ENCODE assay signal across 11 mouse cellular contexts in genomic region chr1:77511372-77512058, GRCm38 (mm10). TPM values are rescaled to one million over a fixed set of nuclear protein-coding genes. Genes with fewer than 3 reads are reported as not detected.
DNase-seq lines count a peak whose midpoint lies in the region; ATAC-seq and TF ChIP-seq lines count a peak whose summit lies in the region.
"Had no signal": no experiment of that assay in that cellular context is flagged by ENCODE, and none has a peak within 500 bp of the region (broad histone marks: within the 10 kb centered on the region; RNA-seq: fewer than 3 reads in every experiment).

No protein-coding gene starts in this region.

- no peak for ATAC-seq in heart, embryonic 13.5 days (ENCODE audit: extremely low read depth, insufficient number of reproducible peaks, low FRiP score, low TSS enrichment)
- no peak for ATAC-seq in forebrain, embryonic 16.5 days
- ATAC-seq in midbrain, embryonic 12.5 days (ENCODE audit: low FRiP score, low read depth) = no peak
- no peak for ATAC-seq in cerebellum, adult (ENCODE audit: insufficient number of reproducible peaks, low FRiP score, low TSS enrichment)

- peaks cover 17% of the 10 kb centered on the region for H3K36me3 ChIP-seq in heart, embryonic 13.5 days
- H3K36me3 ChIP-seq in heart, adult 2 months (ENCODE audit: control insufficient read depth, insufficient read depth, low read length) = peaks cover 10% of the 10 kb centered on the region
- peaks cover 7% of the 10 kb centered on the region for H3K36me3 ChIP-seq in ES-E14 (ENCODE audit: control insufficient read depth, insufficient read depth, low read length, poor library complexity, severe bottlenecking)
- no peaks in the 10 kb centered on the region for H3K36me3 ChIP-seq in forebrain, embryonic 16.5 days (ENCODE audit: control insufficient read depth, insufficient read depth)
- H3K36me3 ChIP-seq in midbrain, embryonic 12.5 days = peaks cover 6% of the 10 kb centered on the region; the same call in 1 of the 2 replicates

- no peaks in the 10 kb centered on the region; the same call in 1 of the 2 replicates for H3K79me2 ChIP-seq in heart, adult 2 months (replicated peaks; ENCODE audit: control insufficient read depth, insufficient read depth, low read length)

- 0 out of 2 replicates have a peak, but pooled peaks cover 6% of the 10 kb centered on the region for H3K27me3 ChIP-seq in heart, embryonic 13.5 days (replicated peaks)
- H3K27me3 ChIP-seq in heart, adult 2 months (ENCODE audit: control insufficient read depth, insufficient read depth, low read length) = no peaks in the 10 kb centered on the region
- H3K27me3 ChIP-seq in forebrain, embryonic 16.5 days (replicated peaks; ENCODE audit: control insufficient read depth, insufficient read depth, low read length) = no peaks in the 10 kb centered on the region
- peaks cover 6% of the 10 kb centered on the region; the same call in 1 of the 2 replicates for H3K27me3 ChIP-seq in midbrain, embryonic 12.5 days

- 65% methylated on average over 10 of the region's 10 CpGs for WGBS in heart, embryonic 13.5 days
- 92% methylated on average over 10 of the region's 10 CpGs for whole genome bisulfite sequencing in heart, adult 2 months
- 15% methylated on average over 10 of the region's 10 CpGs for WGBS in forebrain, embryonic 16.5 days
- 34% methylated on average over 10 of the region's 10 CpGs for WGBS in midbrain, embryonic 12.5 days

- TF ChIP-seq CTCF in heart, adult 2 months (IDR thresholded peaks at IDR 0.05) = no peak

- H3K9ac ChIP-seq in heart, embryonic 13.5 days = 0 out of 2 replicates have a peak overlapping the region, but pooled peaks have one; percentile 84
- no peak overlapping the region for H3K9ac ChIP-seq in heart, adult 2 months (ENCODE audit: low read depth, low read length)
- no peak overlapping the region for H3K9ac ChIP-seq in ES-E14 (ENCODE audit: insufficient read depth, low read depth, low read length, poor library complexity, severe bottlenecking)
- H3K9ac ChIP-seq in forebrain, embryonic 16.5 days (replicated peaks; ENCODE audit: low read depth, low read length) = peak overlapping the region; percentile 83
- peak overlapping the region; percentile 81 for H3K9ac ChIP-seq in midbrain, embryonic 12.5 days (replicated peaks)

- intact Hi-C loops in heart, adult 2 months (cut with DNase I) = loop anchor here (2.0 to 10.0 kb wide), 7 partner anchors 45 to 1517 kb away; no protein-coding TSS in a partner anchor

- no peak for TF ChIP-seq POLR2A in heart, adult 2 months (IDR thresholded peaks at IDR 0.05; ENCODE audit: insufficient read depth, low read depth, low read length)

- peak overlapping the region; percentile 75; the same call in 1 of the 2 replicates for H3K4me3 ChIP-seq in heart, embryonic 13.5 days
- no peak overlapping the region for H3K4me3 ChIP-seq in heart, adult 2 months
- H3K4me3 ChIP-seq in ES-E14 (ENCODE audit: insufficient read depth in 1 of 2, low read depth in 1 of 2, low read length in 2 of 2, poor library complexity in 1 of 2, severe bottlenecking in 1 of 2) = peak overlapping the region; percentile 85 to 99; a peak in 1 of 4 replicates
- H3K4me3 ChIP-seq in forebrain, embryonic 16.5 days (replicated peaks; ENCODE audit: low read length) = peak overlapping the region; percentile 82
- peak overlapping the region; percentile 58 for H3K4me3 ChIP-seq in midbrain, embryonic 12.5 days

- no peak overlapping the region for H3K27ac ChIP-seq in heart, embryonic 13.5 days (replicated peaks)
- H3K27ac ChIP-seq in heart, adult 2 months = no peak overlapping the region
- no peak overlapping the region for H3K27ac ChIP-seq in ES-E14 (ENCODE audit: insufficient read depth, low read depth, low read length, poor library complexity, severe bottlenecking)
- H3K27ac ChIP-seq in forebrain, embryonic 16.5 days (ENCODE audit: low read length) = peak overlapping the region; percentile 97
- peak overlapping the region; percentile 89 for H3K27ac ChIP-seq in midbrain, embryonic 12.5 days (replicated peaks)

- H3K9me3 ChIP-seq in heart, embryonic 13.5 days = no peaks in the 10 kb centered on the region
- no peaks in the 10 kb centered on the region for H3K9me3 ChIP-seq in ES-E14 (ENCODE audit: control insufficient read depth, insufficient read depth, low read depth, low read length)
- H3K9me3 ChIP-seq in forebrain, embryonic 16.5 days (ENCODE audit: control insufficient read depth, low read length) = no peaks in the 10 kb centered on the region
- H3K9me3 ChIP-seq in midbrain, embryonic 12.5 days = no peaks in the 10 kb centered on the region

- DNase-seq in heart, adult 2 months = no peak
- DNase-seq in ES-E14 (ENCODE audit: low read depth, low spot score) = no peak
- no peak for DNase-seq in thymus, postnatal 0 days (ENCODE audit: low spot score)
- DNase-seq in kidney, adult 9 months = no peak
- DNase-seq: cerebellum, adult 8-10 months; lung, adult 18-20 months; thymus, postnatal 36 days had no signal

- H3K4me2 ChIP-seq in heart, embryonic 13.5 days = peak overlapping the region; percentile 97
- H3K4me2 ChIP-seq in forebrain, embryonic 16.5 days (ENCODE audit: low read length) = peak overlapping the region; percentile 94
- H3K4me2 ChIP-seq in midbrain, embryonic 12.5 days (replicated peaks) = peak overlapping the region; percentile 91

- H3K4me1 ChIP-seq in heart, embryonic 13.5 days = peaks cover 21% of the 10 kb centered on the region
- no peaks in the 10 kb centered on the region; the same call in 1 of the 2 replicates for H3K4me1 ChIP-seq in heart, adult 2 months (ENCODE audit: control insufficient read depth, insufficient read depth, low read length)
- H3K4me1 ChIP-seq in ES-E14 (ENCODE audit: control insufficient read depth in 2 of 2, insufficient read depth in 2 of 2, low read length in 2 of 2, poor library complexity in 1 of 2) = peaks cover 3 to 4% of the 10 kb centered on the region in 2 experiments; a peak in 3 of 4 replicates
- peaks cover 49% of the 10 kb centered on the region for H3K4me1 ChIP-seq in forebrain, embryonic 16.5 days (replicated peaks; ENCODE audit: control insufficient read depth, insufficient read depth, low read length)
- peaks cover 48% of the 10 kb centered on the region for H3K4me1 ChIP-seq in midbrain, embryonic 12.5 days

- no peak for TF ChIP-seq EP300 in heart, adult 2 months (IDR thresholded peaks at IDR 0.05; ENCODE audit: insufficient read depth, low read depth, low read length)

- in situ Hi-C loops in ES-E14 (cut with MboI; ENCODE audit: low sequenced_read_pairs in 2 of 2, unreplicated experiment in 2 of 2) = no loop called here

TF ChIP-seq in ES-E14, 5 proteins besides CTCF, POLR2A, EP300 and RAD21:
- TF ChIP-seq ZC3H11A (IDR thresholded peaks at IDR 0.05; ENCODE audit: borderline replicate concordance, low read depth, low read length) (no peak), HCFC1 (IDR thresholded peaks at IDR 0.05; ENCODE audit: borderline replicate concordance, insufficient read depth, low read length) (no peak), CHD2 (IDR thresholded peaks at IDR 0.05; ENCODE audit: low read depth, low read length) (no peak), ZNF384 (IDR thresholded peaks at IDR 0.05; ENCODE audit: low read depth, low read length) (no peak)

RNA-seq across cellular contexts. Expression of gene Epha4, which starts 3.4 kb away (rescaled TPM):
- polyA plus RNA-seq in heart, embryonic 13.5 days (2015; fragmentation: Nextera tagmentation; extraction: Ambion mirVana) = 6.0 and 6.1 TPM in 2 replicates
- 10 to 100 TPM; 25.4 to 45.5 TPM for total RNA-seq in heart, adult 2 months (2021)
- 28.4 and 62.6 TPM in 2 replicates for polyA plus RNA-seq in heart, adult 2 months (2012; rRNA removed)
- 99.7 and 142 TPM in 2 replicates for total RNA-seq in ES-E14 (2012; rRNA removed)
- polyA plus RNA-seq in forebrain, embryonic 16.5 days (2015; fragmentation: Nextera tagmentation; extraction: Ambion mirVana) = 76.4 and 89.5 TPM in 2 replicates
- polyA plus RNA-seq in midbrain, embryonic 12.5 days (2016; fragmentation: Nextera tagmentation; extraction: Ambion mirVana) = 32.9 and 39.4 TPM in 2 replicates
- polyA plus RNA-seq in thymus, postnatal 0 days (2015; fragmentation: Nextera tagmentation; extraction: Ambion mirVana) = 1.1 TPM in 2 replicates

Comparison
In these comparisons a context has a peak if more than half of its experiments do, and no peak if none do; other contexts are left out.
1. H3K9ac ChIP-seq: peak in heart, embryonic 13.5 days (single experiment), forebrain, embryonic 16.5 days (single experiment) and midbrain, embryonic 12.5 days (single experiment); none in heart, adult 2 months (single experiment) and ES-E14 (single experiment).
2. H3K27ac ChIP-seq: peak in forebrain, embryonic 16.5 days (single experiment) and midbrain, embryonic 12.5 days (single experiment); none in heart, embryonic 13.5 days (single experiment), heart, adult 2 months (single experiment) and ES-E14 (single experiment).
3. Peak in every context shown above with its lines, with median percentiles within 50 percentile points of each other: H3K4me2 ChIP-seq.